Mouse (Mus musculus) heart, embryonic 12.5 days (tissue): ENCODE measurements at regions not wholly inside any gene's neighbourhood (a gene's known extent, or its start where the extent isn't known, plus 50 kb on each side); places are given as distances from the start of the nearest gene placed in this dataset.

ENCODE experiments used
- ATAC-seq: fragments of 200-750 bp; cut with Nextera tagmentation; 2 replicates; pipeline ENCODE4 v1.8.0; 2017; ENCODE audit warnings: moderate TSS enrichment, moderate library complexity; ENCODE audit not compliant: insufficient number of reproducible peaks, low FRiP score
- H3K27ac ChIP-seq: fragments of 300-500 bp; sonication (generic); 2 replicates; pipeline ENCODE4 v1.5.1; 2016; ENCODE audit warnings: mild to moderate bottlenecking, moderate library complexity; ENCODE audit not compliant: poor library complexity, severe bottlenecking
- H3K27me3 ChIP-seq: fragments of 300-500 bp; sonication (generic); replicated peaks from 2 replicates; pipeline ENCODE4 v1.6.1; 2016; ENCODE audit warnings: mild to moderate bottlenecking, moderate library complexity
- H3K36me3 ChIP-seq: fragments of 300-500 bp; sonication (generic); 2 replicates; pipeline ENCODE4 v1.6.1; 2016; ENCODE audit warnings: mild to moderate bottlenecking, moderate library complexity
- H3K4me1 ChIP-seq: fragments of 300-500 bp; sonication (generic); replicated peaks from 2 replicates; pipeline ENCODE4 v1.6.1; 2016; ENCODE audit warnings: mild to moderate bottlenecking
- H3K4me2 ChIP-seq: fragments of 300-500 bp; sonication (generic); 2 replicates; pipeline ENCODE4 v1.6.1; 2016; ENCODE audit warnings: mild to moderate bottlenecking, moderate library complexity
- H3K4me3 ChIP-seq: fragments of 300-500 bp; sonication (generic); 2 replicates; pipeline ENCODE4 v1.5.1; 2016; ENCODE audit warnings: mild to moderate bottlenecking
- H3K9ac ChIP-seq: fragments of 300-500 bp; sonication (generic); 2 replicates; pipeline ENCODE4 v1.6.1; 2016; ENCODE audit warnings: mild to moderate bottlenecking, moderate library complexity
- H3K9me3 ChIP-seq: fragments of 300-500 bp; sonication (generic); replicated peaks from 2 replicates; pipeline ENCODE4 v1.6.1; 2016; ENCODE audit warnings: mild to moderate bottlenecking, moderate library complexity
- WGBS: fragments of 180-500 bp; shearing (Covaris S2); methylation state at CpG from one replicate; pipeline ENCODE4 v1.1.7; 2016; 5-methylcytosine and 5-hydroxymethylcytosine counted together

- H3K36me3 ChIP-seq, result no peaks in the 10 kb centered on the region
- H3K4me3 ChIP-seq, result no peak overlapping the region
- WGBS, result 73% methylated on average over 7 of the region's 7 CpGs
- H3K4me2 ChIP-seq, result no peak overlapping the region
- ATAC-seq, result peak; percentile 9; the same call in 1 of the 2 replicates
- H3K27me3 ChIP-seq, result no peaks in the 10 kb centered on the region
- no peak overlapping the region for H3K9ac ChIP-seq
- H3K4me1 ChIP-seq, result peaks cover 6% of the 10 kb centered on the region; the same call in 1 of the 2 replicates
- no peak overlapping the region for H3K27ac ChIP-seq
- H3K9me3 ChIP-seq, result no peaks in the 10 kb centered on the region
Observed at GRCm38 (mm10) chr8:115626396-115627136, 81.0 kb downstream of the Maf start.

GRCm38 (mm10) chr8:115625072-115625471, 82.5 kb downstream of the Maf start:
- H3K4me3 ChIP-seq, result no peak overlapping the region
- no peaks in the 10 kb centered on the region for H3K9me3 ChIP-seq
- H3K4me2 ChIP-seq, result no peak overlapping the region
- 93% methylated on average over 1 of the region's 1 CpGs for WGBS
- no peak overlapping the region for H3K27ac ChIP-seq
- no peaks in the 10 kb centered on the region for H3K36me3 ChIP-seq
- H3K9ac ChIP-seq, result no peak overlapping the region
- H3K4me1 ChIP-seq, result peaks cover 6% of the 10 kb centered on the region; the same call in 1 of the 2 replicates
- ATAC-seq, result no peak
- no peaks in the 10 kb centered on the region for H3K27me3 ChIP-seq

GRCm38 (mm10) chr8:115618049-115618760, 89.4 kb downstream of the Maf start:
- Histone ChIP-seq H3K9me3 (no peaks in the 10 kb centered on the region), H3K27me3 (no peaks in the 10 kb centered on the region), H3K9ac (no peak overlapping the region), H3K4me3 (no peak overlapping the region), H3K36me3 (no peaks in the 10 kb centered on the region), H3K4me1 (no peaks in the 10 kb centered on the region), H3K27ac (no peak overlapping the region), H3K4me2 (no peak overlapping the region)
- 74% methylated on average over 13 of the region's 13 CpGs for WGBS
- ATAC-seq, result no peak

GRCm38 (mm10) chr8:115616871-115617605, 90.6 kb downstream of the Maf start:
- H3K4me3 ChIP-seq, result no peak overlapping the region
- no peaks in the 10 kb centered on the region for H3K4me1 ChIP-seq
- no peak overlapping the region for H3K4me2 ChIP-seq
- H3K36me3 ChIP-seq, result no peaks in the 10 kb centered on the region
- H3K9me3 ChIP-seq, result no peaks in the 10 kb centered on the region
- 84% methylated on average over 9 of the region's 9 CpGs for WGBS
- no peak overlapping the region for H3K27ac ChIP-seq
- ATAC-seq, result no peak
- no peaks in the 10 kb centered on the region for H3K27me3 ChIP-seq
- H3K9ac ChIP-seq, result no peak overlapping the region

GRCm38 (mm10) chr8:115613946-115614584, 93.5 kb downstream of the Maf start:
- Histone ChIP-seq H3K27ac (no peak overlapping the region), H3K4me3 (no peak overlapping the region), H3K9ac (no peak overlapping the region), H3K9me3 (no peaks in the 10 kb centered on the region), H3K4me1 (no peaks in the 10 kb centered on the region), H3K27me3 (no peaks in the 10 kb centered on the region), H3K36me3 (no peaks in the 10 kb centered on the region), H3K4me2 (no peak overlapping the region)
- WGBS, result 47% methylated on average over 5 of the region's 5 CpGs
- ATAC-seq, result no peak

GRCm38 (mm10) chr8:115612119-115612518, 95.5 kb downstream of the Maf start:
- ATAC-seq, result no peak
- H3K36me3 ChIP-seq, result no peaks in the 10 kb centered on the region
- no peaks in the 10 kb centered on the region for H3K9me3 ChIP-seq
- WGBS, result 78% methylated on average over 3 of the region's 3 CpGs
- H3K4me3 ChIP-seq, result no peak overlapping the region
- no peak overlapping the region for H3K9ac ChIP-seq
- H3K4me2 ChIP-seq, result no peak overlapping the region
- H3K27ac ChIP-seq, result no peak overlapping the region
- no peaks in the 10 kb centered on the region for H3K4me1 ChIP-seq
- no peaks in the 10 kb centered on the region for H3K27me3 ChIP-seq

DNA sequence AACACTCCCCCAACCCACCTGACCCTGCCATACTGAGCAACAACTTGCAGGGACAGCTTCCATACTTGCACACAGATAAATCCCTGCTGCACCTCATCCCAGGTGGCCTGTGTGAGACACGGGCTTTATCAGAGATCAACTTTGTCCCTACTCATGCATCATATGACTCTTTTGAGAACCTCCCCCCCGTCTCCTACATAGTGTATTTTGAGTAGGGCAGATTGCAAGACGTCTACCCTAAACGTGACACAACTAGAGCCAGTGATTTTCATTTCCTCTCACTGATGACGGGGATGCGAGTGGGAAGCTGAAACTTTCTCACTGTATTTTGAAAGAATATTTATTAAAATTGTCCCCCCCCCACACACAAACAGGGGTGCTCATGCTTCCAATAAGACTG, 107.8 kb downstream of the Maf start:
- H3K4me3 ChIP-seq, result no peak overlapping the region
- ATAC-seq, result no peak
- H3K36me3 ChIP-seq, result no peaks in the 10 kb centered on the region
- WGBS, result 80% methylated on average over 6 of the region's 6 CpGs
- no peak overlapping the region for H3K9ac ChIP-seq
- no peak overlapping the region for H3K4me2 ChIP-seq
- H3K4me1 ChIP-seq, result peaks cover 6% of the 10 kb centered on the region
- no peaks in the 10 kb centered on the region for H3K9me3 ChIP-seq
- no peaks in the 10 kb centered on the region; the same call in 1 of the 2 replicates for H3K27me3 ChIP-seq
- H3K27ac ChIP-seq, result no peak overlapping the region

DNA sequence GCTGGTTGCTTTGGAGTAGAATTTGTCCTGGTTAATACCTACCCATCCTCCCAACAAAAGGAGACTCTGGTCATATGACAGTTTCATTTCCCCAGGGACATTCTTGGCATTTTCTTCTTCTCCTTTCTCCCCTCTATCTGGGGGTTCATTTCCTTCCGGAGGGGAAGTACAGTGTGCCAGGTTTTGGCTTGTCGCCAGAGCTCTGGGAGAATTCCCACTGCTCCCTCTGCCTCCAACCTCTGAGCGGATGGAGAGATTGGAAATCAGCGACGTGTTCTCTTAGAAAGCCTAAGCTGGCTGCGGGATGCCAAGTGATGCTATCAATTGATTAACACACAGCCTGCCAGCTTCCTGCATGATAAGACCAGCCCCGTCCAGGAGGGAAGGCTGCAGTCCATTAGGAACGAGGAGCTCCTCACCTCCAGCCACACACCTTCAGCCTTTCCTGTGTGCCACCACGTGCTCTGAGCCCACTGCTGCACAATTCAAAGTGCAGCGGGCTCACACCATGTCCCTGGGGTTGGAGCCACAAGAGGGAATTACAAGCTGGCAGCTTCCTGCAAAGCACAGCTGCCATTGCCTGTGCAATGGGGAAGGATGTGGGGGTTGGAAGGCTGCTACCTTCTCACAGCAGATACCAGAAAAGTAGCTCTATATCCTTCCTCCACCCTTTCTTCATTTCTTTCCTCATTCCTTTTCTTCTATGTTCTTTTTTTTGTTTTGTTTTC, 110.2 kb downstream of the Maf start:
- 27% methylated on average over 10 of the region's 10 CpGs for WGBS
- peaks cover 6% of the 10 kb centered on the region for H3K4me1 ChIP-seq

DNA sequence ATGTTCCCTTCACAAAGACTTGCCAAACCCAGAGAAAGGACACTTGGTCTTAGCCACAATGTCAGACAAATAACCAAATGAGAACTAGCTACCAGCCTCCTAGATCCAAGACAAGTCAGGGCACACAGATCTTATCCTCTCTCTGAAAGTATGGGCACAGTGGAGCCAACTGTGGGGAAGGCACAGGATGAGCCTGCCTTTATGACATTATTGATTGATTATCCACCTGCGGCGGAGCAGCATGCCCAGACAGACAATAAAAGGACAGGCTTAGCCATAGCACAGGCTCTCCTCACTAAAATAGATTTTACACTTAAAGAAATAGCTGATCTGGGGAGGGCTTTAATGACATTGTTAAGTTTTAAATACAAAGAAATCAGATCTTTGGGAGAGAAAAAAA, 117.9 kb downstream of the Maf start:
- Histone ChIP-seq H3K36me3 (no peaks in the 10 kb centered on the region), H3K4me2 (no peak overlapping the region), H3K4me3 (no peak overlapping the region), H3K4me1 (0 out of 2 replicates have a peak, but pooled peaks cover 5% of the 10 kb centered on the region), H3K27ac (no peak overlapping the region), H3K27me3 (no peaks in the 10 kb centered on the region), H3K9me3 (no peaks in the 10 kb centered on the region), H3K9ac (no peak overlapping the region)
- 86% methylated on average over 2 of the region's 2 CpGs for WGBS
- ATAC-seq, result no peak

More for the DNA sequence above, 110.2 kb downstream of the Maf start:
- H3K27ac ChIP-seq, result no peak overlapping the region
- H3K9me3 ChIP-seq, result no peaks in the 10 kb centered on the region
- no peaks in the 10 kb centered on the region for H3K36me3 ChIP-seq
- no peaks in the 10 kb centered on the region; the same call in 1 of the 2 replicates for H3K27me3 ChIP-seq
- H3K4me2 ChIP-seq, result peak overlapping the region; percentile 18
- 0 out of 2 replicates have a peak, but pooled peaks have one; percentile 36 for ATAC-seq
- no peak overlapping the region; the same call in 1 of the 2 replicates for H3K9ac ChIP-seq
- H3K4me3 ChIP-seq, result no peak overlapping the region

- Histone ChIP-seq H3K4me1 (0 out of 2 replicates have a peak, but pooled peaks cover 5% of the 10 kb centered on the region), H3K27ac (no peak overlapping the region), H3K4me2 (no peak overlapping the region), H3K36me3 (no peaks in the 10 kb centered on the region), H3K9me3 (no peaks in the 10 kb centered on the region), H3K27me3 (no peaks in the 10 kb centered on the region), H3K4me3 (no peak overlapping the region), H3K9ac (no peak overlapping the region)
- 89% methylated on average over 2 of the region's 2 CpGs for WGBS
- no peak for ATAC-seq
Observed at GRCm38 (mm10) chr8:115589076-115589475, 118.5 kb downstream of the Maf start.
